Mouse (Mus musculus): ENCODE data around the gene Gm29582. TPM values are rescaled to one million over a fixed set of nuclear protein-coding genes. Genes with fewer than 3 reads are reported as not detected.
"Not testable (repeated sequence)": the region's sequence is repeated elsewhere in the genome, so short reads cannot be mapped to it uniquely, and the experiment has no call there.

The Gm29582 gene
- not detected in 2 replicates for polyA plus RNA-seq (2012; rRNA removed)

DNA sequence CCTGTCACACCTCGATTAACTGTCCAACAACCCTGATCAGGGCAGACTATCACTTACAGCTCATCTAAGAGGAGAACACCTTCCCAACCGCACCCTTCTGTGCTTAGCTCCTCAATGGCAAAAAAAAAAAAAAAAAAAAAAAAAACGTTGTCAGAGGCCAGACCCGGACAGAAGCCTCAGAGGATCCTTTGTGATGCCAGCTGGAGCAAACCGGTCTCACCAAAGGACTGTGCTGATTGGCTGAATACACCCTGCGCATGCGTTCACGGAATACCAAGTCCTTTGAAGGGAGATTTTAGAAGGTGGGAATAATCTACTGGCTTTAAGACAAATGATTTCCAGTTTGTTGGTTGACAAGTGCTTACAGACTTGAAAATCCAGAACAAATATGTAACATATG lies at the start of gene Gm29582:
Gene Gm29582 (minus strand): TSS at position 101 of the 400 bp plus-strand sequence.
- WGBS: no CpG with 5 or more reads among the region's 8 CpGs
- DNase-seq (ENCODE audit: low read depth, low spot score): not testable (repeated sequence)
